Mouse (Mus musculus): ENCODE results near the gene Fmnl3.

- TF ChIP-seq POLR2AphosphoS5 (IDR thresholded peaks at IDR 0.05; ENCODE audit: insufficient replicate concordance, low read depth, low read length) (no peak), CTCF (IDR thresholded peaks at IDR 0.05; ENCODE audit: low read depth, low read length) (no peak), TAL1 (conservative IDR thresholded peaks at IDR 0.05; ENCODE audit: low read depth, low read length) (no peak), GATA2 (IDR thresholded peaks at IDR 0.05; ENCODE audit: borderline replicate concordance, low read depth, low read length) (no peak), GATA1 (IDR thresholded peaks at IDR 0.05; ENCODE audit: borderline replicate concordance, low read length) (no peak)
These were observed 50.1 kb downstream of the Fmnl3 start for GRCm38 (mm10) chr15:99320168-99320674.
